Mouse (Mus musculus): ENCODE data around the gene Rab11fip3.

DNA sequence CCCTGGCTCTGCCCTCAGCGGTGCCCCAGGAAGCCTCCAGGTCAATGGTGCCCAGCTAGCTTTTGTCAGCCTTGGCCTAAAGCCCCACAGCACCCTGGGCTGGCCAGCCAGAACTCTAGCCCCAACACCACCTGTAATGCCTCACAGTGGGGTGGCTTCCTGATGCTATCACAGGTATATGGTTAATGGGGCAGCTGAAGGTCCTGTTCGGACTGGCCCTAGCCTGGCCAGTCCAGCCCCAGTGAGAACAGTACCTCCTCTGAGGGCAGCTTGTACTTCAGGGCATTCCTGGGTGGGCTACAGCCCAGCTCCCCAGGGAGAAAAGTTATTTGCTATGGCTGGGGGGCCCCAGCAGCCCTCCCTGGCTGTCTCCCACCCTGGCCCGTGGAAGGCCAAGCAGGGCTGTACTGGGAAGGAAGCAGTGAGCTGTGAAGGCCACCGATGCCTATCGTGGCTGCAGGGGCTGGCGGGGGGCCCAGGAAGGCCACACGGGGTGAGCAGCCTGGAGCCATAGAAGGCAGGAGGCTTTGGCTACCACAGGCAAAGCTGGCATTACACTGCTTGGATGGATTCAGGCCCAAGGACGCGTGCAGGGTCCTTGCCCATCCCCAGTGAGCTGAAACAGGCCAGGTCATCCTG lies 123.7 kb downstream of the Rab11fip3 start:
- no peak for TF ChIP-seq CTCF (IDR thresholded peaks at IDR 0.05; ENCODE audit: borderline replicate concordance, control insufficient read depth, extremely low read depth, insufficient read depth, low read length, poor library complexity)
- TF ChIP-seq POLR2A (IDR thresholded peaks at IDR 0.05; ENCODE audit: control insufficient read depth, extremely low read depth, insufficient read depth, low read length, poor library complexity): no peak
